Mouse (Mus musculus): ENCODE results near the gene Slc25a36.

GRCm38 (mm10) chr9:97065885-97066284 lies 45.1 kb downstream of the Slc25a36 start:
- TF ChIP-seq CTCF (IDR thresholded peaks at IDR 0.05; ENCODE audit: control insufficient read depth, insufficient read depth, low read length): no peak
- no peak for TF ChIP-seq POLR2A (IDR thresholded peaks at IDR 0.05; ENCODE audit: borderline replicate concordance, control insufficient read depth, low read depth, low read length)
